Mouse (Mus musculus): Measurements from ENCODE around the gene A130010J15Rik.

DNA sequence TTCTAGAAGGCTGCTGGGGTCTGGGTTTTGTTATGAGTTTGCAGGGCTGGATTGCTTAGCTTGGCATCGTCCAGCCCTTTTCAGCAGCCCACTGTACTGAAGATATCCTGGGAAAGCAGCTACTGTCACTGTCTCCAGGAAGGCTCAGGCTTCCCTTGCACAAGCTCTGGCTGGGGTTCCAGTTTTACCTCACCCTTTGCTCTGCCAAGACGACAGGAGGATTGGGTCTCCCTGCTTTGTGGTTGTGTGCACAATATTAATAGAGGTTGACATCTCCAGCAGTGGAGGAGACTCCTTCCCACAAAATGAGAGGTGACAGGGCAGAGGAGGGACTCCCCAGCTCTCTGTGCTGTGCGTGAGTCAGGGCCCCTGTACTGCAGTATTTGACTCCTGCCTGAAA is 18.6 kb upstream of the A130010J15Rik start:
- TF ChIP-seq ZC3H11A (IDR thresholded peaks at IDR 0.05; ENCODE audit: borderline replicate concordance, low read depth, low read length) (no peak), ZNF384 (IDR thresholded peaks at IDR 0.05; ENCODE audit: low read depth, low read length) (no peak), HCFC1 (IDR thresholded peaks at IDR 0.05; ENCODE audit: borderline replicate concordance, insufficient read depth, low read length) (no peak), MAFK (IDR thresholded peaks at IDR 0.05; ENCODE audit: insufficient read depth, low read depth, low read length) (no peak)
